Mouse (Mus musculus): ENCODE results near the gene Hpcal1.

DNA sequence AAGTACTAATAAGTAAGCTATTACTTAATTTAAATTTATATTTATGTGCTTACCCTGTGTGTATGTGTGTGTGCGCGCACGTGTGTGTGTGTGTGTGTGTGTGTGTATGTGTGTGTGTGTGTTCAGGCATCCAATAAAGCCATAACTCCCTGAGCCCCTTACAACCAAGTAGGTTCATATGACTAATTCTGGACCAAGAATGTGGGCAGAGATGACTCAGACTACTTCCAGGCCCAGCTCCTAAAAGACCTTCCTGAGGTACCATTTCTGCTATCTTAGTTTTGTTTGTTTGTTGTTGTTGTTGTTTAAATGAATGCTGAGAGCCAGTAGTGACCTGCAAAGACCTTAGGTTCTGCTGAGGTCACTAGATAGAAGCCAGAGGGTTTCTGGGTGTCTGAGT, 1.7 kb upstream of the Hpcal1 start:
- no peak for TF ChIP-seq POLR2A (IDR thresholded peaks at IDR 0.05; ENCODE audit: insufficient read depth, low read depth, low read length)
- no peak for TF ChIP-seq CTCF (IDR thresholded peaks at IDR 0.05; ENCODE audit: insufficient read depth, low read depth, low read length)

All from olfactory bulb, adult 2 months (tissue).